Mouse (Mus musculus) activated CD4-positive, CD25-positive, alpha-beta regulatory T cell, adult 9 weeks (primary cell): ENCODE results near the gene Zfp988. TPM values are rescaled to one million over a fixed set of nuclear protein-coding genes. Genes with fewer than 3 reads are reported as not detected.

Experiments used
- polyA plus RNA-seq: library from polyadenylated mRNA; unstranded; fragments of 100-300 nt; shearing (Covaris generic); gene quantifications from one replicate; pipeline ENCODE4 v1.2.1, GENCODE M21; 2017

Zfp988 gene
- polyA plus RNA-seq, result 0.67 TPM

GRCm38 (mm10) chr4:147305436-147305835 lies at the start of gene Zfp988:
Gene Zfp988, plus strand, starts transcription at chr4:147305674.

GRCm38 (mm10) chr4:147361003-147361402 lies 55.5 kb downstream of the Zfp988 start, which contains the start of gene Zfp978:
Gene Zfp978, plus strand, starts transcription at chr4:147361303.

Other genes with a start within 250 kb of the Zfp988 start
- 7.3 TPM for gene Zfp991, start 173.6 kb upstream of the Zfp988 start, polyA plus RNA-seq
- gene Zfp978, start 55.6 kb downstream of the Zfp988 start, polyA plus RNA-seq, result not detected
- gene Zfp982, start 186.7 kb downstream of the Zfp988 start, polyA plus RNA-seq, result 0.99 TPM
- gene Gm16503, start 234.5 kb downstream of the Zfp988 start, polyA plus RNA-seq, result 0.11 TPM
- 0.60 TPM for gene Zfp985, start 247.6 kb downstream of the Zfp988 start, polyA plus RNA-seq